Mouse (Mus musculus) thymus, postnatal 4 days (tissue): ENCODE data around the gene Stard9.
"Not testable (repeated sequence)": the region's sequence is repeated elsewhere in the genome, so short reads cannot be mapped to it uniquely, and the experiment has no call there.

Experiments used
- DNase-seq: peaks from one replicate; pipeline ENCODE4 v3.0.0; 2021

Stard9 gene

GRCm38 (mm10) chr2:120655905-120656304 lies 27.0 kb downstream of the Stard9 start:
- no peak for DNase-seq

- DNase-seq, result no peak
Observed at GRCm38 (mm10) chr2:120656711-120657110, 27.8 kb downstream of the Stard9 start.

- no peak for DNase-seq
Observed at GRCm38 (mm10) chr2:120658486-120658885, 29.6 kb downstream of the Stard9 start.

- no peak for DNase-seq
Observed at GRCm38 (mm10) chr2:120659318-120659717, 30.4 kb downstream of the Stard9 start.

- no peak for DNase-seq
Observed at GRCm38 (mm10) chr2:120660486-120661078, 31.7 kb downstream of the Stard9 start.

GRCm38 (mm10) chr2:120662766-120663165 lies 33.8 kb downstream of the Stard9 start:
- DNase-seq, result no peak

GRCm38 (mm10) chr2:120663491-120664154 lies 34.7 kb downstream of the Stard9 start:
- no peak for DNase-seq

- DNase-seq, result no peak
Observed at GRCm38 (mm10) chr2:120667446-120667845, 38.5 kb downstream of the Stard9 start.

- DNase-seq, result no peak
Observed at GRCm38 (mm10) chr2:120670253-120670652, 41.3 kb downstream of the Stard9 start.

GRCm38 (mm10) chr2:120681151-120681550 lies 52.2 kb downstream of the Stard9 start:
- not testable (repeated sequence) for DNase-seq

GRCm38 (mm10) chr2:120697767-120698166 lies 68.8 kb downstream of the Stard9 start:
- no peak for DNase-seq

GRCm38 (mm10) chr2:120700379-120700885 lies 71.5 kb downstream of the Stard9 start:
- no peak for DNase-seq

GRCm38 (mm10) chr2:120702675-120703074 lies 73.8 kb downstream of the Stard9 start:
- no peak for DNase-seq

GRCm38 (mm10) chr2:120707041-120707440 lies 78.1 kb downstream of the Stard9 start:
- no peak for DNase-seq

GRCm38 (mm10) chr2:120710154-120710553 lies 81.2 kb downstream of the Stard9 start:
- peak; percentile 56 for DNase-seq

GRCm38 (mm10) chr2:120710948-120711347 lies 82.0 kb downstream of the Stard9 start:
- no peak for DNase-seq

- DNase-seq, result no peak
Observed at GRCm38 (mm10) chr2:120713441-120713840, 84.5 kb downstream of the Stard9 start.

- DNase-seq, result no peak
Observed at GRCm38 (mm10) chr2:120718496-120718895, 89.6 kb downstream of the Stard9 start.

GRCm38 (mm10) chr2:120720821-120721220 lies 91.9 kb downstream of the Stard9 start:
- no peak for DNase-seq

GRCm38 (mm10) chr2:120721911-120722310 lies 93.0 kb downstream of the Stard9 start:
- DNase-seq, result no peak

- DNase-seq, result no peak
Observed at GRCm38 (mm10) chr2:120722491-120722890, 93.6 kb downstream of the Stard9 start.

- no peak for DNase-seq
Observed at GRCm38 (mm10) chr2:120723621-120724020, 94.7 kb downstream of the Stard9 start.

- DNase-seq, result no peak
Observed at GRCm38 (mm10) chr2:120724176-120724575, 95.3 kb downstream of the Stard9 start.

- peak; percentile 63 for DNase-seq
Observed at GRCm38 (mm10) chr2:120729775-120730585, 101.1 kb downstream of the Stard9 start.
